Mouse (Mus musculus) C2C12 (cell line): ENCODE data around the gene Arhgap17.

Experiments used
- CTCF ChIP-seq: IDR thresholded peaks from one replicate; pipeline ENCODE4 v1.5.1; 2011; ENCODE audit not compliant: control insufficient read depth, insufficient read depth, insufficient read length
- MAX ChIP-seq: IDR thresholded peaks from one replicate; pipeline ENCODE4 v1.6.1; 2011; ENCODE audit warnings: mild to moderate bottlenecking, control low read depth
- MYOD1 ChIP-seq: IDR thresholded peaks from one replicate; pipeline ENCODE4 v1.6.1; 2011; ENCODE audit warnings: low read depth; ENCODE audit not compliant: control insufficient read depth, insufficient read length
- USF1 ChIP-seq: IDR thresholded peaks from one replicate; pipeline ENCODE4 v1.6.1; 2011; ENCODE audit warnings: low read depth, mild to moderate bottlenecking, control low read depth, moderate library complexity

DNA sequence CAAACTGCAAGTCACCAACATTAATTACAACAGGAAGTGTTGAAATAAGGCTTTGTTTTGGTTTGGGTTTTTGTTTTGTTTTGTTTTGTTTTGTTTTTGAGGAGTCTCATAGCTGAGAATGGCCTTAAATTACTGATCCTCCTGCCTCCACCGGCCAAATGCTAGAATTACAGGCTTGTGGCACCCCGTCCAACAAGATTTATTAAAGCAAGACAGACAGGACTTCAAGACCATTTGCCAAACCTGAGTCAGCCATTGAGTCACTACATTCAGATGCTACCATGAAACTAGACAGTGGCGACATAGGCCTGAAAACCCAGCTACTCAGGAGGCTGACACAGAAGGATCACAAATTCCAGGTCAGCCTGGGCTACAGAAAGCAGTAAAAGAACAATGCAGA lies 1.8 kb upstream of the Arhgap17 start:
- TF ChIP-seq CTCF: no peak
- no peak for TF ChIP-seq MAX
- no peak for TF ChIP-seq MYOD1
- no peak for TF ChIP-seq USF1
